Mouse (Mus musculus): ENCODE measurements around the gene Igtp. TPM values are rescaled to one million over a fixed set of nuclear protein-coding genes. Genes with fewer than 3 reads are reported as not detected.

Gene Igtp
- polyA plus RNA-seq, 1 experiment: 7.1 TPM

DNA sequence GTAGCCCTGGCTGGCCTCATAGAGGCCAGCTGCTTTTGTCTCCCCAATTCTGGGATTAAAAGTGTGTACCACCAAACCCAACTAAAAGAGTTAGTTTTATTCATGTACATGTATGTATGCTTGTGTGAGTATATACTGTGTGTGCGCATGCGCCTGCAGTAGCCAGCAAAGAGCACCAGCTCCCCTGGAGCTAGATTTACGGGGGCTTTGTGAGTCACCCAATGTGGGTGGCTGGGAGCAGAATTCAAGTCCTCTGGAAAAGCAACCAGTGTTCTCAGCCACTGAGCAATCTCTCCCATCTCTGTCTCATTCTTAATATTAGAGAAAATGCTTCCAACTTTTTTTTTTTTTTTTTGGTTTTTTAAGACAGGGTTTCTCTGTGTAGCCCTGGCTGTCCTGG lies 55.1 kb downstream of the Igtp start:
- peak in 1 of 2 experiments; percentile 48 for DNase-seq (ENCODE audit: extremely low spot score in 1 of 2, low spot score in 1 of 2)

Other genes starting within 250 kb of the Igtp start
- gene Larp1, start 190.5 kb upstream of the Igtp start, polyA plus RNA-seq (2012; rRNA removed): 45.6 and 47.8 TPM in 2 replicates
- not detected in 2 replicates for gene Gm12248, start 106.4 kb upstream of the Igtp start, polyA plus RNA-seq (2012; rRNA removed)
- 74.1 and 77.3 TPM in 2 replicates for gene Cnot8, start 95.4 kb upstream of the Igtp start, polyA plus RNA-seq (2012; rRNA removed)
- 8.3 and 9.5 TPM in 2 replicates for gene Gemin5, start 31.0 kb upstream of the Igtp start, polyA plus RNA-seq (2012; rRNA removed)
- gene Mrpl22, start 27.9 kb upstream of the Igtp start, polyA plus RNA-seq (2012; rRNA removed): 45.4 and 58.9 TPM in 2 replicates
- gene Irgm2, start 62 bp downstream of the Igtp start, polyA plus RNA-seq (2012; rRNA removed): 5.0 and 5.1 TPM in 2 replicates
- not detected in 2 replicates for gene 4930438A08Rik, start 75.2 kb downstream of the Igtp start, polyA plus RNA-seq (2012; rRNA removed)
- gene Zfp692, start 107.5 kb downstream of the Igtp start, polyA plus RNA-seq (2012; rRNA removed): 59.6 and 63.7 TPM in 2 replicates
- gene Zfp672, start 130.8 kb downstream of the Igtp start, polyA plus RNA-seq (2012; rRNA removed): 50.1 and 52.2 TPM in 2 replicates
- 39.9 and 40.8 TPM in 2 replicates for gene Sh3bp5l, start 131.2 kb downstream of the Igtp start, polyA plus RNA-seq (2012; rRNA removed)
- 0.16 and 0.25 TPM in 2 replicates for gene Lypd8, start 179.5 kb downstream of the Igtp start, polyA plus RNA-seq (2012; rRNA removed)
- gene 1810065E05Rik, start 221.6 kb downstream of the Igtp start, polyA plus RNA-seq (2012; rRNA removed): not detected in 2 replicates
- not detected in 2 replicates for gene Gm12253, start 233.0 kb downstream of the Igtp start, polyA plus RNA-seq (2012; rRNA removed)